Mouse (Mus musculus) left cerebral cortex, postnatal 4 days (tissue): Measurements from ENCODE around the gene Cacna1b. TPM values are rescaled to one million over a fixed set of nuclear protein-coding genes. Genes with fewer than 3 reads are reported as not detected.
A peak's percentile ranks its signal among the peaks of the same experiment; 100 is the strongest.

Experiments used
- DNase-seq: peaks from one replicate; pipeline ENCODE4 v3.0.0-alpha.2; 2022
- intact Hi-C: fragments of 180-260 bp; cut with DNase I; formaldehyde crosslinking; loops from one replicate; pipeline ENCODE4 v1.15.1; 2025
- total RNA-seq, 2 experiments: library from RNA; stranded (reverse); gene quantifications; 2 replicates each; pipeline ENCODE4 v1.2.3; 2021

Cacna1b gene
- total RNA-seq, 2 experiments from 2014 or later: 113 to 119 TPM

DNA sequence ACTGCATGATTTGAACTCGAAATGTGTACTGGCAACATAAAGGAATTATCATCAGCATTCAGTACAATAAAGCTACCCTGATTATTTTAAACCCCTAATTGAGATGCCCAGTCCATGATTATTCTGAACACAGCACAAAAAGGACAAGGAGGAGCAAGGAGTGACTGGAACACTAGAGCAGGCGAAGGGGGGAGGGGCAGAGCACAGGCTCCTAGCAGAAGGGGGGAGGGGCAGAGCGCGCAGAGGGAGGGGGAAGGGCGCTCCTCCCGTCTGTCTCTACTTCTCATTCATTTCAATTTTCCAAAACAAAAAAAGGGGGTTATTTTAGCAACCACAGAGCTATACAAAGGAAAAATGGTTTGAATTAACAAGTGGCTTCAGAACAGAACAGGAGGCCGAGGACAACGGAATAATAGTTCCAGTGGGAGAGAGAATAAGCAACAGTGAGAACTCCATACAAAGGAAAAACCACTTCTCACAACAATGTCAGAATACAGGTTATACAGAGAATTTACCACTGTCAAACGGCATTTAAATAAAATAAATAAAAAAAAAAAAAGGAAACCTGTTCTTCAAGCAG, 98.2 kb downstream of the Cacna1b start:
- intact Hi-C loops: no loop called here
- peak; percentile 65 for DNase-seq

DNA sequence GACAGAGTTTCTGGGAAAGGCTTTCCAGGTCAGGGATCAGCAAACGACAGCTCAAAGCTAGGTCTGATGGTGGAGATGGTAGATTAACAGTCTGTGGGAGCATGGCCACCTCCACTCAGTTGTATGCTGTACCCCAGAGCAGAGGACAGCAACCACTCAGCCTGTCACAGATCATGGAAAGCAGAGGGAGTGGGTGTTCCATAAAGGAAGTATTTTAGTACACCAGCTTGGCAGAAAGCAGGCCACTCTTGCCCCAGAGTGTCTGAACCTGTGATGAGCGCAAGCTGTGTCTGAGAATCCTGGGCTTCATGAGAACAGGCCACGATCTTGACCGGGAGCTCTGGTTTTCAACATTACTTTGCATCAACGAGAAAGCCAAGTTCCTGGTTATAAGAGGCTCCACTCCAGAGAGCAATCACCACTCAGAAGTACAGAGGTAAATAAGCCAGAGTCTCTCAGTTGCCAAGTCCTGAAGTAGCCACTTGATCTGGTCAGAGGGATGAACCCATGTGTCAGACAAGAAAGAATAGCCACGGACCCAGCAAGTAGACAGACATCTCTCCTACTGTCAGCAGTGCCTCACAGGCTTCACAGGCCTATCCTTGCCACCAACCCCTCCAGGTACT, 103.7 kb downstream of the Cacna1b start:
- intact Hi-C loops: no loop called here
- no peak for DNase-seq

DNA sequence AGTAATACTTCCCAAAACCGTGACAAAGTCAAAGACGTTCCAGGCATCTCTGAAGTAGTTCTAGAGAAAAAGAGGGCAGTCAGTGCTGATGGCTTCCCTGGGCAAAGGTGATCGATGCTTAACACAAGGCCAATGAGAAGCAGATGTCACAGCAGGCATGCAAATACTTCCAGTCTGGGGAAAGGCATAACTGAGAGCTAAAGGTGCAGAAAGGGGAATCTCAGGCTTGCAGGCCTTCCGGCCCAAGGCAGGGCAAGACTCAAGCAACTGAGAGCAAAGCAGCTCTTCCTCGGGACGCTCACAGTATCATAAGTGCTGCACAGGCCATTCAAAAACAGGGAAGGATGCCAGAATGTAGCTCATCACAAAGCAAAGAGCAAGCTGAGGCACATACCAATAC, 114.4 kb downstream of the Cacna1b start:
- intact Hi-C loops: no loop called here
- no peak for DNase-seq

DNA sequence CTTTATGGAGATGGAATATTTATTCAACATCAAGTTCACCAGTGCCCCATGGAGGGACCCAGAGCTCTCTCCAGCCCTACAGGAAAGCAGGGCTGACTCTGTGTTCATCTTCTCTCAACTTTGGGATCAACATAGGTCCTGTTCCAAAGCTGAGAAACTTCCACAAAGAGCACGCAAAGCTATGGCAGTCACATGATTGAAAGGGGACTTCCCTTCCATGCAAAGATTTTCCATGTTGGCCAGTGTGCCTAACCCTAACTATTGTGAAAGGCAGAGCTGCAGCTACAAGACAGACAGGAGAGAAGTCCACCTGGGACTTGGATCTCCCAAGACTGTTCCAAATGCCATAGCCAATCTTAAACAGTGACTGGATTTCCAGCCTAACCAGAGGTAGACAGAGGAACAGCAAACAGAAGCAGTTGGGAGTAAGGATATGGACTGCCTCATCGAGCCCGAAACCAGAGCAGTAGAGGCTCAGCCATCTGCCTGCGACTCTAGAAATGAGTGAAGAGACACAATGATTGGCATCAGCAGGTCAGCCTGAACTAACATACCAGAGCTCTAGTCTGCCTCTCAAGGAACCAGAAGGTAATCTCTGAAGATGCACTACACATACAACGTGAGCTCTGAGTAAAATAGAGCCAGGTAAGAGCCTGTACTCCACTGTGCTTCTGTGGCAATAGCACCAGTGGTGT, 116.4 kb downstream of the Cacna1b start:
- intact Hi-C loops: no loop called here
- DNase-seq: no peak

DNA sequence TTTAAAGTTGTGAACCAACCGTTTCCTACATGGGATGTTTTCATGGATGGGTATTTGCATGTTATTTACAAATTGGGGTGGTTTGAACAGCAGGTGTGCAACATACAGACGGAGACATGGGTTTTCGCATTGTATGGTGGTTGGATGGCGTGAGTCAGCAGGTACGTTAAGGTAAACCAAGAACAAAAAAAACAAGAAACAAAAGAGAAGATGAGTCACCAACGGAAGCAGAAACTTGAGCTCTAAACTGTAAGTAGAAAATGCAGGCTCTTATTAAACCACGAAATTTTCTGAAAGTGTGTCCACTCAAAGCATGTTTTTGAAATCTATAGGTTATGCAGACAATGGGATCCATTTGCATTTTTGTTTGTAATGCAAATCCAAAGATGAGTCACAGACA, 120.1 kb downstream of the Cacna1b start:
- no peak for DNase-seq
- intact Hi-C loops: no loop called here

DNA sequence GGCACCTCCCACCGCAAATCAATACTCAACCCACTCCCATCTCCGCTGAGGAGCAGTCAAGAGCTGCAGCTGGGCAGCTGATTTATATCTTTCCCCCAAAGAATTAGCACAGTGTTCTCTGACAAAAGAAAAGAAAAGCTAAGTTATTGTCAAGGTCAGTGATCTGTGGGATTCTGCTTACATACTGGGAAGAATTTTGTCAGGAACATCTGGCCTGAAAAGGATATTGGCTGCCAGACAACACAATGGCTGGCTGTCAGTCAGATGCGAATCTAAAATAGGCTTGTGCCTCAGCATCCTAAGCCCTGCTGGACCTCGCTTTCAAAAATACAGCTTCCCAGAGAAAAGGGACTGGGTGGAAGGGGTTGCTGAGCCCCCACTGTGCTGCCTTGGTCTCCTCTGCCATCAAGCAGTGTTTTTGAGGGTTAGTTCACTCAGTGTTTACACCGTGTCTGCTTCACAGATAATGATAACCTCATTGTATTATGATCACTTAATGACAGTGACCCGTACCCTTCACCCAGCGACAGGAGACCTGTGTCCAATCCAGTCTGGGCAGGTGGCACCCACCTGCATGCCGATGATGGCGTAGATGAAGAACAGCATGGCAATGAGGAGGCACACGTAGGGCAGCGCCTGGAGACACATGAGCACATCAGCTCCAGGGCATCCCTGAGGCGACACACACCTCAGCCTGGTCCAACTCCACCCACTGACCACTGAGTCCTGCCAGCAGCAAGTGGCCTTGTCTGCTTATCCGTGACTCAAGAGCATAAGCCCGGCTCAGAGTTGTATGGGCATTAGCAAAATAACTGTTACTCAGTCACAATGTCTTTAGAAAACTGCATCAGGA, 124.6 kb downstream of the Cacna1b start:
- no peak for DNase-seq

DNA sequence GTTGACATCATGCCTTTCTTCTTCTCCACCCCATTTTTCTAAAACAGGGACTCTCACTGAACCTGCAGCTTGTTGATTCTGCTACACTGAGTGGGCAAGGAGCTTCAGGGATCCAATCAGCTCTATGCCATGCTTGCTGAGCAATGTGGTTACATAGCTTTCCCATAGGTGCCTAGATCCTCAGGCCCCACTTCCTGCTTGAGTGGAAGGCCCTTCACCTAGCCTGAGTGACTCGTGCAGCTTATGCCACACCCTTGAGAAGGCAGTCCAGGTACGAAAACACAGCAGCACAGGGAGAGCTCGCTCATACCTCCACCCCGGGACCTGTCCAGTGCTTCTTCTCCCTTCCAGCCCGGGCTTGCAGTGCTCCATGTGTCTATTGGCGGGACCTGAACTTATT, 129.3 kb downstream of the Cacna1b start:
- DNase-seq: no peak
- intact Hi-C loops: no loop called here

More for the DNA sequence above, 124.6 kb downstream of the Cacna1b start:
- intact Hi-C loops: no loop called here

DNA sequence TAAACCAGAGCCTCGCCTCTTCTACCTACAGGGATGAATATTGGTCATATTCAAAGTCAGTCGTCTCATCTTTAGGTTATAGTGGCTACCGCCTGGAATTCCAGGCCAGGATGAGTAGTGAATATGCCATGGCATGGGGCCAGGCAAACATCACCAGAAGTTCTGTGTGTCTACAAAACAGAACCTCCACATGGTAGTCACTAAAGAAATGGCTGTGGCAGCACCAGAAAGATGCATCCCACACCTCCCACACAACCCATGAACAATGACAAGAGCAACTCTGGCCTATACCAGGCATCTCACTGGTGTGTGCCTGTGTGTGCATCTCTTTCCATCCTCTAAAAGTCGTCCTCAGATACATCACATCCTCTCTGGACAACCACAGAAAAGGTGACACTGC, 145.8 kb downstream of the Cacna1b start:
- no peak for DNase-seq
- intact Hi-C loops: no loop called here

DNA sequence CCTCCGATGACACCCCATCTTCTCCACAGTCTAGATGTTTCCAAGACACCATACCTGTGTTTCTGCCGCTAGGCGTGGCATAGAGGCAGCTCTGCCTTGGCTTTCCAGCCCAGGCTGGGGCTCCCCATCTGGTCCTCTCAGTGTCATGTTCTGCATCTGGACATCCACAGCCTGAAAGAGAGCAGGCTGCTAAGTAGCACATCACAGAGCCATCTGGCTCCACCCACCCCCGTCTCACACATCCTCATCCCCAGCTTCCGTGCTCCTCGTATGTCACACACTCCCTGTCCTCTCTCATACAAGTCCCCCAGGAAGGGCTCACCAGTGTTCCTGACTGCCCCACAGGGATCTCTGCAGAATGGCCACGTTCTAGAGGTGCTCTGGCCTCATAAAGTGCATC, 153.2 kb downstream of the Cacna1b start:
- DNase-seq: no peak
- intact Hi-C loops: no loop called here

DNA sequence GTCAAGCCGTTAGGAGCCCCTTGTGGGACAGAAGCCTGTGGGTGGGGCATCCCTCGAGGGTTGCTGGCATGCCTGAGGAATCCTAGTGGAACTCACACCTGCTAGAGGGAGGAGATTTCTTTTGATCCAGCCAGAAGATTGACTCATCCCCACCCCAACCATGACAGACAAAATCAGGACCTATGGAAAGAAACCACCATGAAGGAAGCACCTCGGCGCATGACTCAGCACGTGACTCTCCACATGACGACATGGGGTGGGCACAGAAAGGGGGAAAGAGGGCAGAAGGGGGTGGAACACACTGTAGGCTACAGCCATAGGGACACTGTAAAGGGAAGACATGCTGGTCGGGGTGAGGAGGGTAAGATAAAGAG, 154.2 kb downstream of the Cacna1b start:
- no peak for DNase-seq
- intact Hi-C loops: no loop called here

DNA sequence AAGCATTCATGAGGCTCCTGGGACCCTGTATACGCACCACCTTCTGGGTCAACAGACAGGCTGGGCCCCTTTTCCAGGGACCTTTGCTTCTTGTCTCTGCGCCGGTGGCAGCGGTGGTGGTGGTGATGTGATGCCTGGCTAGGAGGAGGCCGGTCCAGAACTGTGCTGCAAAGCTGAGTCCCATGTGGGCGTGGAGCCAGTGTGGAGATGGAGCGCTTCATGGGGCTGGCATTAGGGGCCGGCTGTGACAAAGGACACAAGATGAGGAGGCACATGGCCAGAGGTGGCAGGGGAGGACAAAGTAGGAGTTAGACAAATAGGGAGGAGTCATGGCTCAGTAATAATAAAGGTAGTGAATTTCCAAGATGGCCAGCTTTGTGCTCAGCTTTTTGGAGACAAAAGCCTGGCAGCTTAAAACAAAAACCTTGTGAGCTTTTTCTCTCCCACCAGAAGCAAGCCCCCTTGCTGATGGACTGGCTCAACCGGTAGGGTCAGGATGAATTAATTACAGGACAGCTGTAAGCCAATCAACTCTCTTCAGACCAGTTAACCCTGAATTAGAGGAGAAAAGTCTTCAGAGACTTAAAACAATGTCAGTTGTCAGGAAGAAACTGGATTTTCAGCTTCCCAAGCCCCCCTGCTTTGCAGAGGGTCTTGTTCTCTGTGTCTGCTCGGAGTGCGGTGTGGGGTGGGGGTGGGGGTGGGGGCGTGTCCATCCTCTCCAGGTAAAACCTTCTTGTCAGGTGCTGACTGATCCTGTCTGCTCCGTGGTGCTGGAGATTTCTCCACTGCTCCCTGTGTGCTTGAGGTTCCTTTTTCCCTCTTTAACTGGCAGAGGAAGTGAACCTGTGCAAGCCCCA, 154.8 kb downstream of the Cacna1b start:
- DNase-seq: peak; percentile 52
- intact Hi-C loops: no loop called here

DNA sequence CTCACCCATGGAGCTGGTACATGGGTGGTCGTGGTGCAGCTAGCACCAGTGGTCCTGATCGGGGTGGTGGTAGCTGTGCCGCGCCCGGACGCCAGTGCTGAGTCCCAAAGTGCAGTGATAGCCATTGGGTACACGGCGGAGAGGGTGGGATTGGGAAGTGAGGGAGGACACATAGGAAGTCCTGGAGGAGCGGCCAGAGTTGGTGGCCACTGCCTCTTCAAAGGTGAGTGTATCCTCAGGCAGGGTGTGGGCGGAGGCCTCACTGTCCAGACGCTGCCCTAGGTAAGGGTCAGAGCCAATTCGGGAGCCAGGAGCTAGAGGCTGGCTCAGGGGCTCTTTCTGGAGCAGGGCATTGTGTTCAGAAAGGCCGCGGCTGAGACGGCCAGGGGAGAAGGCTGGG, 156.4 kb downstream of the Cacna1b start:
- intact Hi-C loops: no loop called here

DNA sequence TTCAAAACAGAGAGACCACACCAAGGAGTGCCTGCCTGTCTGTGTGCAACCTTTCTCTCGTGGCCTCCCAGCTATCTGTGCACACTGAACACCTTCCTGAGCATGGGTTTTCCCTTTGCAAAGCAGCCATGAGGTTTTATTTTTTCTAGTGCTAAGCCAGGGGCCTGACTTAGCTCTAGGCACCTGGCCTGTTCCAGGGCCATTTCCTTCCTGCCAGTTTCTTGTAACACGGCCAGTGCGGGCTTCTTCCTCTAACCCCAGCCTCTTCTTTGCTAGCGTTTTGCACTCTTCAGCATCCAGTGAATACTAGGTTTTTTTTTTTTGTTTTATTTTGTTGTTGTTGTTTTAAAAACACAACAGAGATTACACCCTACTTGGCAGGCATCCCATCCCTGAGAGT, 157.9 kb downstream of the Cacna1b start:
- DNase-seq: no peak
- intact Hi-C loops: no loop called here

More for the DNA sequence above, 156.4 kb downstream of the Cacna1b start:
- DNase-seq: no peak

DNA sequence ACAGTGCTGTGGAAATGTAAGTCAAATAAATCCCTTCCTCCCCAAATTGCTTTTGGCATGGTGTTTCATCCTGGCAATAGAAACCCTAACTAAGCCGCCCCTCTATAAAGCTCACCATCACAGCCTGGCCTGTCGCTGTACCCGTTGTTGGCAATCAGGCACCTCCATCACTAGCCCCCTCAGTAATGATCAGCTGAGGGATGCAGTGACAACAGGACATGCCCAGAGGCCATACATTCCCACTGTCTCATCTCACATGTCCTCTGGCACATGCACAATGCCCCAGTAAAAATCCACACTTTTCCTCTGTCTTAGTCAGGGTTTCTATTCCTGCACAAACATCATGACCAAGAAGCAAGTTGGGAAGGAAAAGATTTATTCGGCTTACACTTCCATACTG, 173.5 kb downstream of the Cacna1b start:
- intact Hi-C loops: no loop called here

DNA sequence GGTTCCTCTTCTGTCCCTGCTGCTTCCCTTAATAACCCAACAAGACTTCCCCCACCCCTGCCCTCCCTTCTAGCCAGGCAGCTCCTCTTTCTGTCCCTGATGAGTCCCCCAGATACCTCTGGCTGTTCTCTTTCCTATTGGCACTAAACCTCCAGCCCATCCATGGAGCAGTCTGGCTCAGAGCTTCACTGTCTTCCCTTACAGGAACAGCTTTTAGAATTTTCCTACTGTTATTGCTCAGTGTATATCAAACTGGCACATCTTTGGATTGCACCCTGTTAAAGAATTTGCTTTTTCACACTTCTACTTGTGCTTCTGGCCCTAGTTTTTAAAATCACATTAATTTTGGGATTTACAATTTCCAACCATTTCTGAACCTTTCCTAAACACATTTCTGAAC, 175.0 kb downstream of the Cacna1b start:
- DNase-seq: no peak
- intact Hi-C loops: no loop called here

More for the DNA sequence above, 173.5 kb downstream of the Cacna1b start:
- DNase-seq: no peak

DNA sequence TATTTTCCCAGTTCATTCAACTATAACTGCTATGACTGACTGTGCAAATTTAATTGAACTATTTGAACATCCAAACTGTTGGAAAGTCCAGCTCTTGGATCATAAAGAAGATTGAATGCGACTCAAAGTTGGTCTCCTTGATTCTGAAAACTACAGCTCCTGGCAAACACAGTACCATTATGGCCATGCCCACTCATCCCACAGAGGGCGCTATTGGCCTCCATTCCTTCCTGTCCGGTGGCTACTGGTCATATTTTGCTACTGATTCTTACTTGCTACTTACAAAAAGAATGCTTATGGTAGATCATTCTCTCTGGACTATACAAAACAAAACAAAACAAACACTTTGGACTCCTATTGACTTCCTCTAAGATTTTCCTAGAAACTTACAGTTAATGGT, 188.3 kb downstream of the Cacna1b start:
- intact Hi-C loops: no loop called here

DNA sequence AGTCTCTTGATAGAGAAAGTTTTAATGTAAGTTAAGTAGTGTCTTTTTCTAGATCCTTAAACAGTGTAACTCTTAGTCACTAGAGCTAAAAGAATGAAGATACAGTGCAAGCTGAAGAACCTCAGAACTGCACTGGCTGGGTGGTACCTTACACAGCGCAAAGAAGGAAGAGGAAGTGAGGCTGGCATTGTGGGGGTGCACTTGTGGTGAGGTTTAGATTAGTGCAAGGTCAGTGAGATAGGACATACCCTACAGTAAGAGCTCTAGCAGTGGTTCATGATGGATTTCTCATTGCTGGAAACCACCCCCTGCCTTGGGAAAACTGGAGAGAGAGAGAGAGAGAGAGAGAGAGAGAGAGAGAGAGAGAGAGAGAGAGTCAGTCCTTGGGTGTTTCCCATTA, 192.0 kb downstream of the Cacna1b start:
- intact Hi-C loops: no loop called here

More for the DNA sequence above, 188.3 kb downstream of the Cacna1b start:
- DNase-seq: peak; percentile 69

DNA sequence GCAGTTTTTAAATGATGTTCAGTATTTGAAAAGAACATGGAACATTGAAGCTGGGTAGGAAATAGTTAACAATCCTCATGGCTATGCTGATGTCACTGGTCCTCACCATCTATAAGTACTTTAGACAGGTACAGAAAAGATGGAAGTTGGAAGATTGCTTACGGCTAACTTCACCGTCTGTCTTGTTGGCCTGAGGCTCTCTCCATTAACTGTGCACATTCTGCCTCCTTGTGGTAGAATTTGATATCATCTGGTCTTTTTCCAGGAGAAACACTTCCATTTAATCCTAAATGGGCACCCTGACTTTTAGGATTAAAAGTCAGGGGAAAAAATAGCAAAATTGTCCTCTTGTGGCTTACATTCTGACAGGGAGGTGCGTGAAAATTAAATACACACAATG, 194.4 kb downstream of the Cacna1b start:
- no peak for DNase-seq
- intact Hi-C loops: loop anchor here (5.0 to 10.0 kb wide), 3 partner anchors 156 to 1254 kb away; no protein-coding TSS in a partner anchor

More for the DNA sequence above, 192.0 kb downstream of the Cacna1b start:
- no peak for DNase-seq

DNA sequence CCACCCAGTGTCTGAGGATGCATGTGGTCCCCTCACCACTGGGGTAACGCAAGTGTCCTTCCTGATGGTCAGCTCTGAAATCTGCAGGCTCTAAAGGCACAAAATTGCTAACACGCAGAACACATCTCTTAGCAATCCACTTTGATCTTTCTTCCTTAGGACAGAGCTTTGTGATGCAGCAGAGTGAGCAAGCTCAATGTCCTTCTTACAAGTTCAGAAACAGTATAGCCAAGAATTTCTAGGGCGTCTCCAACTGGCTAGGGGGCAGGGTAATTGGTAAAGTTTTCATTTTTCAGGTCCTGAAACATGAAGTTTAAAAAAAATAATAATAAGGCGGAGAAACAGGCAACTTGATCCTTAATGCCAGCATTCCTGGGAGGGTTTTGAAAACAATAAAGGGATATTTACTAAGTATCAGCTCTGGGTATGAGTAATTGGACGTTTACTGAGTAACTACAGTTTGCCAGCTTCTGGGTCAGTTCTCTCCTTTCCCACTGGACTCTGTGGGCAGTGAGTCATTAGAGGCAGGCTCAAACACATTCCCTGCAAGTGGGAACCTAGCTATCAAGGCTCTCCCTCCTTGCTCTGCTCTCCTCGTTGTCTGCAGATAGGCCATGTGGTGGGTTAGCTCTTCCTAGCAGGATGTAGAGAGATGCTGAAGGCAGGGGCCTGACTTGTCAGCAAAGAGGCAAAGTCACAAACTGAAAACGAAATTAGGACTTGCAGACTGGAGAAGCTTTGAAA, 200.2 kb downstream of the Cacna1b start:
- intact Hi-C loops: loop anchor here (10.0 kb wide), 1 partner anchor 1248 kb away; no protein-coding TSS in a partner anchor

More for the DNA sequence above, 200.2 kb downstream of the Cacna1b start:
- DNase-seq: no peak
